9 mouse cellular contexts compared by ENCODE assay signal in genomic region chr3:126998742-126999112, GRCm38 (mm10).
A peak's percentile ranks its signal among the peaks of the same experiment; 100 is the strongest.
DNase-seq lines count a peak whose midpoint lies in the region; ATAC-seq and TF ChIP-seq lines count a peak whose summit lies in the region.
"Had no signal": no experiment of that assay in that cellular context is flagged by ENCODE, and none has a peak within 500 bp of the region (broad histone marks: within the 10 kb centered on the region; RNA-seq: fewer than 3 reads in every experiment).

No protein-coding gene starts in this region.

- no peak overlapping the region for H3K4me3 ChIP-seq in liver, embryonic 11.5 days (ENCODE audit: low read depth, low read length)
- H3K4me3 ChIP-seq in forebrain, embryonic 13.5 days: peak overlapping the region; percentile 35
- peak overlapping the region; percentile 22 for H3K4me3 ChIP-seq in limb, embryonic 11.5 days (ENCODE audit: low read depth, low read length)
- peak overlapping the region; percentile 3; the same call in 1 of the 2 replicates for H3K4me3 ChIP-seq in olfactory bulb, adult 2 months (ENCODE audit: insufficient read depth, low read depth, low read length)
- H3K4me3 ChIP-seq in lung, adult 2 months (replicated peaks; ENCODE audit: extremely low read depth, low read depth, low read length): no peak overlapping the region

- WGBS in liver, embryonic 11.5 days: 17% methylated on average over 8 of the region's 8 CpGs
- 6% methylated on average over 8 of the region's 8 CpGs for WGBS in forebrain, embryonic 13.5 days
- WGBS in limb, embryonic 11.5 days: 5% methylated on average over 7 of the region's 8 CpGs
- 3% methylated on average over 8 of the region's 8 CpGs for WGBS in olfactory bulb, adult 2 months
- WGBS in lung, adult 2 months: 12% methylated on average over 8 of the region's 8 CpGs

- no peak overlapping the region for H3K27ac ChIP-seq in liver, embryonic 11.5 days (ENCODE audit: low read depth, low read length)
- peak overlapping the region; percentile 87 for H3K27ac ChIP-seq in forebrain, embryonic 13.5 days
- no peak overlapping the region for H3K27ac ChIP-seq in limb, embryonic 11.5 days (replicated peaks; ENCODE audit: low read depth, low read length)
- peak overlapping the region; percentile 78 for H3K27ac ChIP-seq in olfactory bulb, adult 2 months (ENCODE audit: insufficient read depth, low read depth, low read length)

- TF ChIP-seq POLR2A in olfactory bulb, adult 2 months (IDR thresholded peaks at IDR 0.05; ENCODE audit: insufficient read depth, low read depth, low read length): no peak
- no peak for TF ChIP-seq POLR2A in lung, adult 2 months (IDR thresholded peaks at IDR 0.05; ENCODE audit: borderline replicate concordance, extremely low read depth, low read depth, low read length)

- no peaks in the 10 kb centered on the region for H3K9me3 ChIP-seq in liver, embryonic 11.5 days (ENCODE audit: control insufficient read depth, low read length)
- H3K9me3 ChIP-seq in forebrain, embryonic 13.5 days (replicated peaks): no peaks in the 10 kb centered on the region
- H3K9me3 ChIP-seq in limb, embryonic 11.5 days (ENCODE audit: control insufficient read depth, low read length): no peaks in the 10 kb centered on the region

- peak overlapping the region; percentile 40 for H3K4me2 ChIP-seq in liver, embryonic 11.5 days
- peak overlapping the region; percentile 61 for H3K4me2 ChIP-seq in forebrain, embryonic 13.5 days
- peak overlapping the region; percentile 52; the same call in 1 of the 2 replicates for H3K4me2 ChIP-seq in limb, embryonic 11.5 days (ENCODE audit: low read depth, severe bottlenecking)

- H3K36me3 ChIP-seq in liver, embryonic 11.5 days (ENCODE audit: control insufficient read depth, insufficient read depth, low read length): no peaks in the 10 kb centered on the region
- peaks cover 15% of the 10 kb centered on the region for H3K36me3 ChIP-seq in forebrain, embryonic 13.5 days (ENCODE audit: poor library complexity, severe bottlenecking)
- no peaks in the 10 kb centered on the region for H3K36me3 ChIP-seq in limb, embryonic 11.5 days (ENCODE audit: control insufficient read depth, insufficient read depth, low read length)

- DNase-seq in liver, embryonic 11.5 days (ENCODE audit: low spot score): no peak
- no peak for DNase-seq in liver
- DNase-seq in limb, embryonic 11.5 days (ENCODE audit: low spot score): peak; percentile 42
- DNase-seq in frontal cortex, postnatal 25 days (ENCODE audit: low spot score in 2 of 2): no peak
- DNase-seq in layer of hippocampus, adult 9-11 months: no peak
- DNase-seq in lung, adult 2 months: no peak
- DNase-seq: kidney, adult 8-10 months had no signal

- 0 out of 2 replicates have a peak, but pooled peaks cover 4% of the 10 kb centered on the region for H3K27me3 ChIP-seq in liver, embryonic 11.5 days (replicated peaks; ENCODE audit: control insufficient read depth, insufficient read depth, low read length)
- H3K27me3 ChIP-seq in forebrain, embryonic 13.5 days: no peaks in the 10 kb centered on the region
- no peaks in the 10 kb centered on the region for H3K27me3 ChIP-seq in limb, embryonic 11.5 days (ENCODE audit: control insufficient read depth, insufficient read depth, low read length)

- TF ChIP-seq CTCF in olfactory bulb, adult 2 months (IDR thresholded peaks at IDR 0.05; ENCODE audit: insufficient read depth, low read depth, low read length): no peak
- no peak for TF ChIP-seq CTCF in lung, adult 2 months (IDR thresholded peaks at IDR 0.05; ENCODE audit: insufficient read depth, low read length)

- ATAC-seq in liver, embryonic 11.5 days (replicated peaks; ENCODE audit: low FRiP score): no peak
- peak; percentile 37 for ATAC-seq in forebrain, embryonic 13.5 days
- no peak for ATAC-seq in limb, embryonic 11.5 days (ENCODE audit: insufficient number of reproducible peaks, low FRiP score, low TSS enrichment, low read depth)

- no peak overlapping the region for H3K9ac ChIP-seq in liver, embryonic 11.5 days (ENCODE audit: low read depth, low read length)
- peak overlapping the region; percentile 54; the same call in 1 of the 2 replicates for H3K9ac ChIP-seq in forebrain, embryonic 13.5 days
- no peak overlapping the region for H3K9ac ChIP-seq in limb, embryonic 11.5 days (ENCODE audit: low read length)

- no peaks in the 10 kb centered on the region for H3K4me1 ChIP-seq in liver, embryonic 11.5 days (replicated peaks; ENCODE audit: control insufficient read depth, insufficient read depth, low read length)
- peaks cover 52% of the 10 kb centered on the region for H3K4me1 ChIP-seq in forebrain, embryonic 13.5 days
- H3K4me1 ChIP-seq in limb, embryonic 11.5 days (ENCODE audit: control insufficient read depth, insufficient read depth, low read length): peaks cover 11% of the 10 kb centered on the region; the same call in 1 of the 2 replicates
- H3K4me1 ChIP-seq in olfactory bulb, adult 2 months (ENCODE audit: control insufficient read depth, insufficient read depth, low read length): peaks cover 17% of the 10 kb centered on the region
- peaks cover 3% of the 10 kb centered on the region; the same call in 1 of the 2 replicates for H3K4me1 ChIP-seq in lung, adult 2 months (ENCODE audit: control insufficient read depth, insufficient read depth, low read length)

Comparison
In these comparisons a context has a peak if more than half of its experiments do, and no peak if none do; other contexts are left out.
1. H3K27ac ChIP-seq: peak in forebrain, embryonic 13.5 days (single experiment) and olfactory bulb, adult 2 months (single experiment); none in liver, embryonic 11.5 days (single experiment) and limb, embryonic 11.5 days (single experiment).
2. H3K4me3 ChIP-seq: peak in forebrain, embryonic 13.5 days (single experiment), limb, embryonic 11.5 days (single experiment) and olfactory bulb, adult 2 months (single experiment); none in liver, embryonic 11.5 days (single experiment) and lung, adult 2 months (single experiment).
3. Peak in every context shown above with its lines, with median percentiles within 50 percentile points of each other: H3K4me2 ChIP-seq.